Mouse (Mus musculus) erythroblast, embryonic 14.5 days (primary cell): Measurements from ENCODE around the gene Npcd. TPM values are rescaled to one million over a fixed set of nuclear protein-coding genes. Genes with fewer than 3 reads are reported as not detected.

Source experiments
- H3K27me3 ChIP-seq: 2 replicates; pipeline ENCODE4 v1.6.1; 2012; ENCODE audit warnings: inconsistent platforms; ENCODE audit not compliant: control insufficient read depth
- H3K36me3 ChIP-seq: 2 replicates; pipeline ENCODE4 v1.6.1; 2012; ENCODE audit warnings: mild to moderate bottlenecking, inconsistent platforms; ENCODE audit not compliant: control insufficient read depth
- H3K4me1 ChIP-seq: 2 replicates; pipeline ENCODE4 v1.6.1; 2012; ENCODE audit warnings: inconsistent platforms; ENCODE audit not compliant: control insufficient read depth
- H3K4me3 ChIP-seq: replicated peaks from 2 replicates; pipeline ENCODE3; 2012; ENCODE audit warnings: moderate library complexity, mild to moderate bottlenecking, inconsistent platforms
- H3K9me3 ChIP-seq: 2 replicates; pipeline ENCODE4 v1.6.1; 2012; ENCODE audit warnings: low read length, inconsistent platforms, mixed read lengths; ENCODE audit not compliant: control insufficient read depth
- GATA1 ChIP-seq: IDR thresholded peaks from 2 replicates; pipeline ENCODE4 v1.6.1; 2012; ENCODE audit warnings: low read length, inconsistent platforms, mixed read lengths
- TAL1 ChIP-seq: IDR thresholded peaks from 3 replicates; pipeline ENCODE4 v1.6.1; 2012; ENCODE audit warnings: low read length, inconsistent platforms, mixed read lengths
- polyA plus RNA-seq: library from polyadenylated mRNA; stranded (reverse); fragments of >175 nt; gene quantifications from 2 replicates; pipeline ENCODE4 v1.2.3, GENCODE M21; 2012

Gene Npcd
- polyA plus RNA-seq, 1 experiment: not detected

- Histone ChIP-seq H3K9me3 (no peaks in the 10 kb centered on the region), H3K27me3 (no peaks in the 10 kb centered on the region; the same call in 1 of the 2 replicates), H3K4me1 (no peaks in the 10 kb centered on the region), H3K36me3 (no peaks in the 10 kb centered on the region; the same call in 1 of the 2 replicates), H3K4me3 (no peak overlapping the region)
- TF ChIP-seq TAL1: no peak
- no peak for TF ChIP-seq GATA1
Observed at GRCm38 (mm10) chr15:79766586-79767071, 67.4 kb downstream of the Npcd start.

- H3K36me3 ChIP-seq: no peaks in the 10 kb centered on the region; the same call in 1 of the 2 replicates
- H3K27me3 ChIP-seq: no peaks in the 10 kb centered on the region; the same call in 1 of the 2 replicates
- no peak overlapping the region for H3K4me3 ChIP-seq
- no peaks in the 10 kb centered on the region for H3K9me3 ChIP-seq
- TF ChIP-seq TAL1: no peak
- H3K4me1 ChIP-seq: no peaks in the 10 kb centered on the region
Observed at GRCm38 (mm10) chr15:79766168-79766567, 67.9 kb downstream of the Npcd start.

- TF ChIP-seq GATA1: no peak
- TF ChIP-seq TAL1: no peak
- Histone ChIP-seq H3K9me3 (no peaks in the 10 kb centered on the region), H3K4me3 (no peak overlapping the region), H3K36me3 (no peaks in the 10 kb centered on the region; the same call in 1 of the 2 replicates), H3K4me1 (no peaks in the 10 kb centered on the region), H3K27me3 (no peaks in the 10 kb centered on the region; the same call in 1 of the 2 replicates)
Observed at GRCm38 (mm10) chr15:79765361-79765760, 68.7 kb downstream of the Npcd start.

GRCm38 (mm10) chr15:79764539-79765267 lies 69.3 kb downstream of the Npcd start:
- no peaks in the 10 kb centered on the region; the same call in 1 of the 2 replicates for H3K36me3 ChIP-seq
- TF ChIP-seq GATA1 (no peak), TAL1 (no peak)
- no peak overlapping the region for H3K4me3 ChIP-seq
- no peaks in the 10 kb centered on the region for H3K4me1 ChIP-seq
- no peaks in the 10 kb centered on the region for H3K9me3 ChIP-seq
- H3K27me3 ChIP-seq: no peaks in the 10 kb centered on the region; the same call in 1 of the 2 replicates

- Histone ChIP-seq H3K4me1 (no peaks in the 10 kb centered on the region), H3K27me3 (no peaks in the 10 kb centered on the region; the same call in 1 of the 2 replicates), H3K4me3 (no peak overlapping the region), H3K9me3 (no peaks in the 10 kb centered on the region), H3K36me3 (no peaks in the 10 kb centered on the region; the same call in 1 of the 2 replicates)
- no peak for TF ChIP-seq GATA1
- no peak for TF ChIP-seq TAL1
Observed at GRCm38 (mm10) chr15:79763601-79764246, 70.3 kb downstream of the Npcd start.

GRCm38 (mm10) chr15:79763001-79763400 lies 71.0 kb downstream of the Npcd start:
- TF ChIP-seq TAL1 (no peak), GATA1 (no peak)
- no peaks in the 10 kb centered on the region; the same call in 1 of the 2 replicates for H3K36me3 ChIP-seq
- H3K4me1 ChIP-seq: no peaks in the 10 kb centered on the region
- no peak overlapping the region for H3K4me3 ChIP-seq
- no peaks in the 10 kb centered on the region for H3K27me3 ChIP-seq
- no peaks in the 10 kb centered on the region for H3K9me3 ChIP-seq

- Histone ChIP-seq H3K9me3 (no peaks in the 10 kb centered on the region), H3K36me3 (no peaks in the 10 kb centered on the region; the same call in 1 of the 2 replicates), H3K4me1 (no peaks in the 10 kb centered on the region)
Observed at GRCm38 (mm10) chr15:79760956-79761355, 73.1 kb downstream of the Npcd start.

GRCm38 (mm10) chr15:79757118-79757517 lies 76.9 kb downstream of the Npcd start:
- Histone ChIP-seq H3K36me3 (no peaks in the 10 kb centered on the region), H3K9me3 (no peaks in the 10 kb centered on the region), H3K4me1 (no peaks in the 10 kb centered on the region), H3K4me3 (no peak overlapping the region), H3K27me3 (no peaks in the 10 kb centered on the region)
- TF ChIP-seq GATA1 (no peak), TAL1 (no peak)

More at GRCm38 (mm10) chr15:79760956-79761355, 73.1 kb downstream of the Npcd start:
- Histone ChIP-seq H3K27me3 (no peaks in the 10 kb centered on the region), H3K4me3 (no peak overlapping the region)
- TF ChIP-seq TAL1 (no peak), GATA1 (no peak)

GRCm38 (mm10) chr15:79755977-79756625 lies 77.9 kb downstream of the Npcd start:
- Histone ChIP-seq H3K4me1 (no peaks in the 10 kb centered on the region), H3K27me3 (no peaks in the 10 kb centered on the region), H3K4me3 (no peak overlapping the region), H3K36me3 (no peaks in the 10 kb centered on the region), H3K9me3 (no peaks in the 10 kb centered on the region)
- no peak for TF ChIP-seq GATA1
- TF ChIP-seq TAL1: no peak
